Mouse (Mus musculus): ENCODE results near the gene Hnrnpul1. TPM values are rescaled to one million over a fixed set of nuclear protein-coding genes. Genes with fewer than 3 reads are reported as not detected.
A peak's percentile ranks its signal among the peaks of the same experiment; 100 is the strongest.

Gene Hnrnpul1
- polyA plus RNA-seq, 1 experiment from 2014 or later, result 86.2 TPM

DNA sequence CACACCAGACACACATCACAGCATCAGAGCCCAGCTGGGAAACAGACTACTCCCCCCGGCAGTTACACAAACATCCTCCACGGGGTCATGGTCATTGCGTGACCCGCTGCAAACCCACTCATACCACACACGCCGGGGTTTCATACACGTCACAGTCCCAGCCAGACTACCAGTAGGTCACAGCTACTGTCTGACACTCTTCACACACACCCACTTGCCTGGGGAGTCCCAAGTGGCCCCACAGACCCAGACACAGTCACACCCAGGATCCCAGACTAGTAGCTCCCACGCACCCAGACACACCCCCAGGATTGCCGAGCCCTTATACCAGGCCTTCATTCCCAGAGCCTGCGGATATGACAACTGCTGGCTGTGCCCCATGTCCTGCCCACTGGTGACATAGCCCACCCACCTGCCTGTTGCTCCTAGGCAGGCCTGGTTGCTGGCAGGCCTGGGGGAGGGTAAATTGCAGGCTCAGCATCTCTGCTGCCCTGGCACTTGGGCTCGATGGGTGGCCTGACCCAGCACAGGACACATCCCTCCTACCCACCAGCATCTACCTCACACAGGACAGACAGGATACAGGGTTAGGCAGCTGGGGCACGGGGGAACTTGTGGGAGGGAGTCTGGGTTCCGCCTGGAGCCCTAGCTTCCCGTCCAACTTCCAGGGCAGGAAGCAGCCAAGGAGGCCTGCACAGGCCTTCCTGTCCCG, 46.8 kb downstream of the Hnrnpul1 start:
- no peak overlapping the region for H3K4me2 ChIP-seq (replicated peaks; ENCODE audit: low read depth, low read length)
- 19% methylated on average over 15 of the region's 15 CpGs for WGBS
- no peak overlapping the region for H3K4me3 ChIP-seq (ENCODE audit: low read length)
- peak overlapping the region; percentile 32; the same call in 1 of the 2 replicates for H3K27ac ChIP-seq (ENCODE audit: low read depth, low read length)
- H3K27me3 ChIP-seq (ENCODE audit: control insufficient read depth, insufficient read depth, low read length), result peaks cover 5% of the 10 kb centered on the region; the same call in 1 of the 2 replicates
- ATAC-seq (ENCODE audit: low FRiP score, low TSS enrichment), result peak; percentile 25
- peaks cover 5% of the 10 kb centered on the region for H3K36me3 ChIP-seq (ENCODE audit: control insufficient read depth, insufficient read depth, low read length)
- H3K9me3 ChIP-seq (ENCODE audit: control insufficient read depth, low read length), result no peaks in the 10 kb centered on the region
- peaks cover 30% of the 10 kb centered on the region for H3K4me1 ChIP-seq (ENCODE audit: control insufficient read depth, insufficient read depth, low read length)
- H3K9ac ChIP-seq (ENCODE audit: low read depth, low read length), result no peak overlapping the region

DNA sequence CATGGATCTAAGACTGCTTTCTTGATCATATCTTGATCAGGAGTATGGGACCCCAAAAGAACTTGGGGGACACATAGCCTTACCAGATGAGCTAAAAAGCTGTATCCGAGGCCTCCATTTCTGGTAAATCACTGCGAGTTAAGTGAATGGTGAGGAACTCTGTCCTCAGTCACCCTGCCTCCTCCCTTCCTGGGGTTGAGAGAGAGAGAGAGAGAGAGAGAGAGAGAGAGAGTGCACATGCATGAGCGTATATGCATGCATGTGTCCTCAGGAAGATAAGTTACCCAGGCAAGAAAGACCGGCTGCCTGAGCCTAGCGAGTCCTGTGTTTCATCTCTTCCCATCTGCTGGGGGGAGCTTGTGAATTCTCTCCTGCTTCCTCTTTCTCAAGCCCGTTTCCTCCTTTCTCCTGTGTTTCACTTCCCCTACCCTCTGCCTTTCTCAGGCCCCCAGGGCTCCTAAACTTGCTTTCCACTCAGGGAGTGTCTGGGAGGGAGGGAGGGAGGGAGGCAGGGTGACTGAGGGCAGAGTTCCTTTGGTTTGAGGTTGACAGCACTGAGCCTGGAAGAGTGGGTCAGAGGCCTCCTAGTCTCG, 47.9 kb downstream of the Hnrnpul1 start:
- H3K4me1 ChIP-seq (ENCODE audit: control insufficient read depth, insufficient read depth, low read length), result peaks cover 30% of the 10 kb centered on the region
- WGBS, result 37% methylated on average over 7 of the region's 7 CpGs
- H3K27ac ChIP-seq (ENCODE audit: low read depth, low read length), result peak overlapping the region; percentile 32; the same call in 1 of the 2 replicates
- 0 out of 2 replicates have a peak, but pooled peaks cover 3% of the 10 kb centered on the region for H3K9me3 ChIP-seq (ENCODE audit: control insufficient read depth, low read length)
- no peaks in the 10 kb centered on the region for H3K36me3 ChIP-seq (ENCODE audit: control insufficient read depth, insufficient read depth, low read length)
- no peak overlapping the region for H3K4me3 ChIP-seq (ENCODE audit: low read length)
- H3K4me2 ChIP-seq (replicated peaks; ENCODE audit: low read depth, low read length), result no peak overlapping the region
- H3K27me3 ChIP-seq (ENCODE audit: control insufficient read depth, insufficient read depth, low read length), result peaks cover 5% of the 10 kb centered on the region; the same call in 1 of the 2 replicates
- H3K9ac ChIP-seq (ENCODE audit: low read depth, low read length), result no peak overlapping the region
- no peak for ATAC-seq (ENCODE audit: low FRiP score, low TSS enrichment)

DNA sequence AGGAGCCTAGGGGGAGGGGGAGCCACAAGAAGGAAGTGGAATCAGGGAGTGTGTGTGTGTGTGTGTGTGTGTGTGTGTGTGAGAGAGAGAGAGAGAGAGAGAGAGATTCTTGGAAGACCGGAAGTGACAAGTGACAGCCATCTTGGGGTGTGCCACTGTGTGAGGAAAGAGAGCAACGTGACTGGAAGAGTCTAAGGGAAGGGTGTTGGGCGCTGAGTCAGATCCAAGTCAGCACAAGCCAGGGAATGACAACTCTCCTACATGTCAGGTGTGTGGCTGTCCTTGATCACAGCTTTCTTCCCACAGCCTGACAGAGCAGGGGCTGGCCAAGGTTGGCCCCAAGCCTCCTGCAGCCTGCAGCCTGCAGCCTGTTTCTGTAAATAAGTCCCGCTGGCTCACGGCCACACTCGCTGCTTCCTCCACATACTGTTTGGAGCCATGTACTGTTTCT, 48.7 kb downstream of the Hnrnpul1 start:
- 0 out of 2 replicates have a peak, but pooled peaks cover 3% of the 10 kb centered on the region for H3K9me3 ChIP-seq (ENCODE audit: control insufficient read depth, low read length)
- no peak overlapping the region for H3K4me2 ChIP-seq (replicated peaks; ENCODE audit: low read depth, low read length)
- peaks cover 24% of the 10 kb centered on the region for H3K4me1 ChIP-seq (ENCODE audit: control insufficient read depth, insufficient read depth, low read length)
- 73% methylated on average over 6 of the region's 6 CpGs for WGBS
- no peak overlapping the region for H3K27ac ChIP-seq (ENCODE audit: low read depth, low read length)
- no peaks in the 10 kb centered on the region for H3K36me3 ChIP-seq (ENCODE audit: control insufficient read depth, insufficient read depth, low read length)
- no peak for ATAC-seq (ENCODE audit: low FRiP score, low TSS enrichment)
- no peak overlapping the region for H3K9ac ChIP-seq (ENCODE audit: low read depth, low read length)
- H3K4me3 ChIP-seq (ENCODE audit: low read length), result no peak overlapping the region
- peaks cover 5% of the 10 kb centered on the region; the same call in 1 of the 2 replicates for H3K27me3 ChIP-seq (ENCODE audit: control insufficient read depth, insufficient read depth, low read length)

DNA sequence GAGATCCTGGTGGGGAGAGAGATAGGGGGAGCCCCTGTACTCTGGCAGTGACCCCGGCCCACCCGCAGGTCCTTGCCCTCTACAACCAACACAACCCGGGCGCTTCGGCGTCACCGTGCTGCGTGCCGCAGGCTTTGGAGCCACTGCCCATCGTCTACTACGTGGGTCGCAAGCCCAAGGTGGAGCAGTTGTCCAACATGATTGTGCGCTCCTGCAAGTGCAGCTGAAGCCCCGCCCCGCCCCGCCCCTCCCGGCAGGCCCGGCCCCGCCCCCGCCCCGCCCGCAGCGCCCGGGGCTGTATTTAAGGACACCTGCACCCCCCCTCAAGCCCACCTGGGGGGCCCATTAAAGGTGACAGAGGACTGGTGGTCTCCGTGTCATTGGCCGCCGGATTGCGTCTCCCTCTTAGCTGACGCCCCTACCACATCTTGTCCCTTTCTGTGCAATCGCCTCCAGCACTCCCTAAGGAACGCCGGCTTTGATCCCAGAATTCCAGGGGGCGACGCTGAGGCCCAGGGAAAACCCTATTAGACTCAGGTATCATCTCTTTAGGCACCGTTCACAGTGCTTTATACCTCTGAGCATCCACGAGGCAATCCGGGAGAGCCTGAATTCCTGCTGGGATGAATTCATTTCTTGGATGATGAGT, 49.7 kb downstream of the Hnrnpul1 start:
- H3K9me3 ChIP-seq (ENCODE audit: control insufficient read depth, low read length), result 0 out of 2 replicates have a peak, but pooled peaks cover 3% of the 10 kb centered on the region
- ATAC-seq (ENCODE audit: low FRiP score, low TSS enrichment), result peak; percentile 37
- H3K36me3 ChIP-seq (ENCODE audit: control insufficient read depth, insufficient read depth, low read length), result no peaks in the 10 kb centered on the region
- peaks cover 5% of the 10 kb centered on the region; the same call in 1 of the 2 replicates for H3K27me3 ChIP-seq (ENCODE audit: control insufficient read depth, insufficient read depth, low read length)
- peak overlapping the region; percentile 49 for H3K4me2 ChIP-seq (replicated peaks; ENCODE audit: low read depth, low read length)
- H3K4me3 ChIP-seq (ENCODE audit: low read length), result peak overlapping the region; percentile 22
- no peak overlapping the region for H3K27ac ChIP-seq (ENCODE audit: low read depth, low read length)
- 18% methylated on average over 20 of the region's 37 CpGs for WGBS
- H3K9ac ChIP-seq (ENCODE audit: low read depth, low read length), result no peak overlapping the region
- peaks cover 17% of the 10 kb centered on the region; the same call in 1 of the 2 replicates for H3K4me1 ChIP-seq (ENCODE audit: control insufficient read depth, insufficient read depth, low read length)

DNA sequence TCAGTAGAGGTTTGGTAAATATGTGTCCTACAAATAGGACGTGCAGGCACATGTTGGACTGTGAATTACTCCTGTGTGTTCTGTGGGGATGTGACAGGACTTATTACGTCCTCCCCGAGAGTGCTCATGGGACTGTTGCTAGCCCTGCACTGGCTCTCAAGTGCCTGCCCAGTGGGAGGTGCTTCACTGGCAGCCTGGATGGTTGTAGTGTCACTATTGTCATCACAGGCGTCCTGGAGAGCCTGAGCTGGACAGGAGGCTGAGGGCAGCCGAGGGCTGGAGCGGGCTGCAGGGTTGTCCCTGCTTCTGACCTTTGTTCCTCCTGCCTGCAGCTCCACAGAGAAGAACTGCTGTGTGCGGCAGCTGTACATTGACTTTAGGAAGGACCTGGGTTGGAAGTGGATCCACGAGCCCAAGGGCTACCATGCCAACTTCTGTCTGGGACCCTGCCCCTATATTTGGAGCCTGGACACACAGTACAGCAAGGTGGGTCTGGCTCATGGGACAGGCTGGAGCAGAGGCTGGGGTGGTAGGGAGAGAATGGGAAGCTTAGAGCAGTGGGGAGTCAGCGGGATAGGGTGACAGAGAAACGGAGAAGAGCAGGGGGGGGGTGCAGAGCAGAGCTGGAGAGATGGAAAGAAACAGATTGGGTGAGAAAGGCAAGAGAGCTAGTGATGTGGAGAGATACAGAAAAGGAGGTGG, 50.6 kb downstream of the Hnrnpul1 start:
- no peaks in the 10 kb centered on the region for H3K36me3 ChIP-seq (ENCODE audit: control insufficient read depth, insufficient read depth, low read length)
- no peak for ATAC-seq (ENCODE audit: low FRiP score, low TSS enrichment)
- H3K4me1 ChIP-seq (ENCODE audit: control insufficient read depth, insufficient read depth, low read length), result peaks cover 17% of the 10 kb centered on the region; the same call in 1 of the 2 replicates
- no peak overlapping the region for H3K4me2 ChIP-seq (replicated peaks; ENCODE audit: low read depth, low read length)
- no peak overlapping the region for H3K4me3 ChIP-seq (ENCODE audit: low read length)
- peaks cover 5% of the 10 kb centered on the region; the same call in 1 of the 2 replicates for H3K27me3 ChIP-seq (ENCODE audit: control insufficient read depth, insufficient read depth, low read length)
- H3K9ac ChIP-seq (ENCODE audit: low read depth, low read length), result no peak overlapping the region
- 0 out of 2 replicates have a peak, but pooled peaks cover 3% of the 10 kb centered on the region for H3K9me3 ChIP-seq (ENCODE audit: control insufficient read depth, low read length)
- no peak overlapping the region for H3K27ac ChIP-seq (ENCODE audit: low read depth, low read length)
- 32% methylated on average over 10 of the region's 10 CpGs for WGBS

DNA sequence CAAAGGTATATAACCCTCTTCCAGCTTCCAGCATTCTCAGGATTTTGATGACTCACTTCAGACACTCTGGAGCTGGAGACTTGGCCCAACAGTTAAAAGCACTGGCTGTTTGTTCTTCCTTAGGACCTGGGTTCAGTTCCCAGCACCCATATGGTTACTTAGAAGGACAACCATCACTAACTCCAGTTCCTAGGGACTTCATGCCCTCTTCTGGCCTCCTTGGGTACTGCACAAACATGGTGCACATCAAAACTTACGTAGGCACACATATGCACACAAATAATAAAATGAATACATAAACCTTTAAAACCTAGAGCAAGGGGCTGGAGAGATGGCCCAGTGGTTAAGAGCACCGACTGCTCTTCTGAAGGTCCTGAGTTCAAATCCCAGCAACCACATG, 52.2 kb downstream of the Hnrnpul1 start:
- H3K9ac ChIP-seq (ENCODE audit: low read depth, low read length), result no peak overlapping the region
- no peak for ATAC-seq (ENCODE audit: low FRiP score, low TSS enrichment)
- 99% methylated on average over 2 of the region's 2 CpGs for WGBS

DNA sequence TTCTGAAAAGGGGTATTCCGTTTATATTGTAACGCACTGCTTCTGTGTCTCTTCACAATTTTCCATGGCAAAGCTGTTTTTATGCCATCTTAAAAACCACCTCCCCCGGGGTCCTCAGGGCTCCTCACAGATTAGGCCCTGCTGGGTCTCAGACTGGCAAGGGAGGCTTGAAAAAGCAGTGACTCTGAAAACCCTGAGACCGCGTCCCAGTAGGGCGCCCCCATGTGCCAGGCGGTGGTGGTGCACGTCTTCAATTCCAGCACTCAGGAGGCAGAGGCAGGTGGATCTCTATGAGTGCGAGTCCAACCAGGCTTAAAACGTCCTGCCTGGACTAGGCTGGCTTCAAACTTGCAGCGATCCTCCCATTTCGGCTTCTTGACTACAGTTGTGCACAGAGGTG, 53.8 kb downstream of the Hnrnpul1 start:
- Histone ChIP-seq H3K27me3 (ENCODE audit: control insufficient read depth, insufficient read depth, low read length) (peaks cover 5% of the 10 kb centered on the region; the same call in 1 of the 2 replicates), H3K4me1 (ENCODE audit: control insufficient read depth, insufficient read depth, low read length) (0 out of 2 replicates have a peak, but pooled peaks cover 7% of the 10 kb centered on the region), H3K9ac (ENCODE audit: low read depth, low read length) (no peak overlapping the region), H3K36me3 (ENCODE audit: control insufficient read depth, insufficient read depth, low read length) (no peaks in the 10 kb centered on the region; the same call in 1 of the 2 replicates), H3K4me3 (ENCODE audit: low read length) (no peak overlapping the region), H3K4me2 (replicated peaks; ENCODE audit: low read depth, low read length) (no peak overlapping the region), H3K9me3 (ENCODE audit: control insufficient read depth, low read length) (0 out of 2 replicates have a peak, but pooled peaks cover 3% of the 10 kb centered on the region), H3K27ac (ENCODE audit: low read depth, low read length) (no peak overlapping the region)
- no peak for ATAC-seq (ENCODE audit: low FRiP score, low TSS enrichment)
- WGBS, result 74% methylated on average over 12 of the region's 12 CpGs

More for the DNA sequence above, 52.2 kb downstream of the Hnrnpul1 start:
- Histone ChIP-seq H3K4me2 (replicated peaks; ENCODE audit: low read depth, low read length) (no peak overlapping the region), H3K9me3 (ENCODE audit: control insufficient read depth, low read length) (0 out of 2 replicates have a peak, but pooled peaks cover 3% of the 10 kb centered on the region), H3K27ac (ENCODE audit: low read depth, low read length) (no peak overlapping the region), H3K27me3 (ENCODE audit: control insufficient read depth, insufficient read depth, low read length) (peaks cover 5% of the 10 kb centered on the region; the same call in 1 of the 2 replicates), H3K36me3 (ENCODE audit: control insufficient read depth, insufficient read depth, low read length) (no peaks in the 10 kb centered on the region; the same call in 1 of the 2 replicates), H3K4me3 (ENCODE audit: low read length) (no peak overlapping the region), H3K4me1 (ENCODE audit: control insufficient read depth, insufficient read depth, low read length) (peaks cover 11% of the 10 kb centered on the region; the same call in 1 of the 2 replicates)

DNA sequence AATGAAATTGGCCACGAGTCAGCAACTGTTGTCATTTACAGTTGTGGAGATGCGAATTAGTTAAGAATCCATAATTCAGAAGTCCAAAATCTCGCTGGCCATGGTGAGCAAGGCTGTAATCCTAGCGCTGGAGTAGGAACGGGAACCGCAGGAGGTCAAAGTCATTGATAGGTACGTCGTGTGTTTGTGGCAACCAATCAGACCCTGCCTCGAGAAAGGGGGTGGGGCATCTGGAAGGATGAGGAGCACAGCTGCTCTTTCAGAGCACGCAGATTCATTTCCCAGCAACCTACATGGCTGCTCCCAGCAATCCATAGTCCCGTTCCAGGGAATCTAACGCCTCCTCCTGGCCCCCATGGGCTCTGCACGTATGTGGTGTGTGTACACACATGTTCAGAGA, 54.7 kb downstream of the Hnrnpul1 start:
- Histone ChIP-seq H3K4me3 (ENCODE audit: low read length) (no peak overlapping the region), H3K4me1 (ENCODE audit: control insufficient read depth, insufficient read depth, low read length) (0 out of 2 replicates have a peak, but pooled peaks cover 4% of the 10 kb centered on the region), H3K27me3 (ENCODE audit: control insufficient read depth, insufficient read depth, low read length) (peaks cover 5% of the 10 kb centered on the region; the same call in 1 of the 2 replicates), H3K36me3 (ENCODE audit: control insufficient read depth, insufficient read depth, low read length) (no peaks in the 10 kb centered on the region; the same call in 1 of the 2 replicates), H3K9ac (ENCODE audit: low read depth, low read length) (no peak overlapping the region), H3K27ac (ENCODE audit: low read depth, low read length) (no peak overlapping the region), H3K4me2 (replicated peaks; ENCODE audit: low read depth, low read length) (no peak overlapping the region), H3K9me3 (ENCODE audit: control insufficient read depth, low read length) (0 out of 2 replicates have a peak, but pooled peaks cover 3% of the 10 kb centered on the region)
- WGBS, result 61% methylated on average over 13 of the region's 13 CpGs
- no peak for ATAC-seq (ENCODE audit: low FRiP score, low TSS enrichment)
